Mouse (Mus musculus): ENCODE measurements around the gene Eng. TPM values are rescaled to one million over a fixed set of nuclear protein-coding genes. Genes with fewer than 3 reads are reported as not detected.

Eng gene
- total RNA-seq, 2 experiments from 2014 or later: 77.1 to 81.3 TPM

DNA sequence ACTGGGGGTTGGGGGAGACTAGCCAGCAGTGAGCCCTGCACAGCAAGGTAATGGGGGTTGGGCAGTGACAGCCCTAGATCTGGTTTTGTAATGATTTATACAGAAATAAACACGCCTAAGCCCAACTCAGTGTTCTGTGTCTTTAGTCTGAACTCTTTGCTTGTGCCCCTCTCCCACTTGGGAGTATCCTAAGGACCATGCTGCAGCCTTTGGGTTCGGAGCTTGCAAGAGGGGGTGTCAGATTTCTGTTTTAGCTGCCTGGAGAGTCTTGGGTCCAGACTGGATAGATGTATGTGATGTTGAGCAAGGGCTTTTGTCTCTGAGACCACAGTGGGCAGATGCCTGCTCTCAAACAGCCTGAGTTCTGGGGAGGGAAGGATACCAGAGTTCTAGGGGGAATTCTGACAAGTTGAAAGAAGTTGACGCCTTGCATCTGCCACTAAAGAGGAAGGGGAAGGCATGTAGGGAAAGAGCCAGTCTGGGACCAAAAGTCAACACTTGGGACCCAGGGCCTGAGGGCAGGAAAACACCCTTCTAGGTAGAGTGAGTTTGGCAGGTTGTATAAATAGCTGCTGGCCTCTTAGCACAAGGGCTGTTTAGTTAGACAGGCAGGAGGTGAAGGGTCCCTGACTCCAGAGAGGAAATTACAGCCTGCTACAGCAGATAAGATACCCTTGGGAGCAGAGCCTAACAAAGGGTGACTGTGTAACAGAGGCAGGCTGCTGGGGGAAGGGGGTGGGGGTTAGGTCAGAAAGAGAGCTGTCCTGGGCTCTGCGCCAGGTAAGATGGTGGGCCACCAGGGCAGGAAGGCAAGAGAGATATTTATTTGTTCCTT, 25.5 kb upstream of the Eng start:
- no peak for DNase-seq (ENCODE audit: low spot score in 2 of 2)

DNA sequence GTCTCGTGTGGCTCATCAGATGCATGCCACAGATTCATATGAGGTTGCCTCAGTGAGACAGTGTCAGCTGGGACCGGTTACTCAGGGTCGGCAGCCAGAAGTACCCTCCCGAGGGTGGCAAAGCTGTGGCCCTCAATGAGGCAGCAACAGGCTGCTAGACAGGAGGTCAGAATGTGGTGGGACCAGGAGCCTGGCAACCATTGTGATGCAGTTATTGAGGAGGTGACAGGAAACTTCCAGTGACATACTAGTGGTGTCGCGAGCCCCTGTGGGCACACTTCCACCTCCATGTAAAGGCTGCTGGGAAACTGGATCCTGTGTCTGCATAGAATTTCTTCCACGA, 24.9 kb upstream of the Eng start, which contains the start of gene Ak1:
Gene Ak1 (plus strand): TSS at position 242 of the 343 bp plus-strand sequence.
- DNase-seq (ENCODE audit: low spot score in 2 of 2): no peak

DNA sequence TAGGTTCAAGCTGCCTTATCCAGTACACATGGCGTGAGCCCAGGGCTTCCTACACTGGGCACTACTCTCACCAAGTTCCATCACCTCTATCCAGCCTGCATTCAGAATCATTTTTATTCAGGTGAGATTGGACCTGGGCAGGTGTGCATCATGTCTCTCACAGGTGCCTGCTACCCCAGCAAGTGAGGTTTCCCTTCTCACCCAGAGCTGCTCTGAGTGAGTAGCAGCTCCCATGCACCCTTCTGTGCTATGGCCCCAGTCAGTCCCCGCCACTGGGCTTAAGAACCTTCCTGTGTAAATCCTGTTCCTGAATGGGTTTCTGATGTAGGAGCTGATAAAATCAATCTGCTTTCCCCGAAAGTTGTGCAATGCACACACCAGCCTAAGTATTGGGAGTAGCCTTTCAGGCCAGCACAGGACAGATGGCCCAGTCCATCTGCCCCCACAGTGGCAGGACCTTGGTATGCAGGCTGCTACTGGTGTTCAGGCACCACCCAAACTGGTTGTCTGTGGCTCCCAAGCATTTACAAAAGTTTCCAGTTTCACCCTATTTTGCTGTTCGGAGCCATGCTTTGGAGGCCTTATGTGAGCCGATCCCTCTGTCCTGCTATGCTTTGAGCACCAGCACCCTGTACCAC, 22.2 kb upstream of the Eng start:
- no peak for DNase-seq (ENCODE audit: low spot score in 2 of 2)

DNA sequence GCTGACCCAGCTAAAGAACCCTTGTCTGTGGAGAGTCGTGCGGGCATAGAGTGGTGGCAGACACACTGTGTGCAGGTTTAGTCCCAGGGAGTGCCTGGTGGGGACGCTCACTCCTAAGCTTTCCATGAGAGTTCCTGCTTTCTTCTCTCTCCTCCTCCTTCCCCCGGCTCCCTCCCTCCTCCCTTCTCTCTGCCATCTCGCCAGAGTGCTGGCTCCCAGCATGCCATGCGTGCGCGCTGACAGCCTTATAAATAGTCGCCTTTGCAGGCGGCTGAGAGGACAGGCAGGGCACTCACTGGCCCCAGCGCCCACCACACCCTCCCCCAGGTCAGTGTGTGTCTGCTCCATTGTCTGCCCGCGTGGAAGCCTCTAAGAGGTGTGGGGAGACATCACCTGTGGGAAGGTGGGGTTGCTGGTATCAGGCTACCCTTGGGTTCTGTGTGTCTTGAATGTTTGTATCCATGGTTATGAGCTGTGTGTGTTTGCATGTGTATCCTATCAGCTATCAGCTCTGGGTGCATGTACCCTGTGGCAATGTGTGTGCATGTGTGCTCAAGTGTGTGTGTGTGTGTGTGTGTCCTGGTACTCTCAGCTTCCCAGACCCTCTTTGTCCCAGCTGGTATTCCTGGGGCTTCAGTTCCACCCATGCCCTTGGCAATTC, 21.1 kb upstream of the Eng start:
- peak; percentile 55 to 64 for DNase-seq (ENCODE audit: low spot score in 2 of 2)

DNA sequence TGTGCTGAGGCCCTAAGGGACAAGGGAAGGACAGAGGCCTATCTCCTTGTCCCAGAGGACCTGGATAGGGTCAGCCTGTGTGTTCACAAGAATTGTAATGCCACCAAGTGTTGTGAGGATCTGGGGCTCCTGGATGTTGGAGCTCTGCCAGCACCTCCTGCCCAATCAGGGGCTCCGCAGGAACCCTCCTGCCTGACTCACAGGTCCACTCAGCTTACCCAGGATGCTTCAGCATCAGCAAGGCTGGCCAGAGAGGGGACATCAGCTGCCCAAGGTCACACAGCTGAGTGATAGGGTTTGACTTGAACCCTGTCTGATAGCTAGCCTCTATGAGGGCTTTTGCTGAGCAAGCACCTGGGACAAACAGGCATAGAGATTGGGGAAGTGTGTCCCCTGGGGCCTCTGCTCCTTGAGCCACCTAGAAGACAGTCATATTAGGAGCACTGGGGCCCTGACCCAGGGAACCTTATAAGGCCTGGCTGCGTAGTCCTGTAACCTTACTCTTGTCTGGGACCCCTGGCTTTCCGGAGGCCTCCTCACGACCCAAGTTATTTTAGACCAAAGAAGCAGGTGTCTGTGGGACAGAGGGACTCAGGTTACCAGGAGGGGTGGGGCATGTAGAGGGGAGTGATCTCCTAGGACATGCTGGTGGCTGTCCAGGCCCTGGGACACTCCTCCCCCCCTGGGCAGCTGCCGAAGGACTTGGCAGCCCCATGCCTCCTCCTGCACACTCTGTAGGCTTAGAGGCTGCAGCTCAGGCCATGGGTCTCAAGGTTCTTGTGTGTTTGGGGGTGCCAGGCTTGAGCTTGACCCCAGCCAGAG, 20.3 kb upstream of the Eng start:
- DNase-seq (ENCODE audit: low spot score in 2 of 2): peak in 1 of 2 experiments; percentile 50

DNA sequence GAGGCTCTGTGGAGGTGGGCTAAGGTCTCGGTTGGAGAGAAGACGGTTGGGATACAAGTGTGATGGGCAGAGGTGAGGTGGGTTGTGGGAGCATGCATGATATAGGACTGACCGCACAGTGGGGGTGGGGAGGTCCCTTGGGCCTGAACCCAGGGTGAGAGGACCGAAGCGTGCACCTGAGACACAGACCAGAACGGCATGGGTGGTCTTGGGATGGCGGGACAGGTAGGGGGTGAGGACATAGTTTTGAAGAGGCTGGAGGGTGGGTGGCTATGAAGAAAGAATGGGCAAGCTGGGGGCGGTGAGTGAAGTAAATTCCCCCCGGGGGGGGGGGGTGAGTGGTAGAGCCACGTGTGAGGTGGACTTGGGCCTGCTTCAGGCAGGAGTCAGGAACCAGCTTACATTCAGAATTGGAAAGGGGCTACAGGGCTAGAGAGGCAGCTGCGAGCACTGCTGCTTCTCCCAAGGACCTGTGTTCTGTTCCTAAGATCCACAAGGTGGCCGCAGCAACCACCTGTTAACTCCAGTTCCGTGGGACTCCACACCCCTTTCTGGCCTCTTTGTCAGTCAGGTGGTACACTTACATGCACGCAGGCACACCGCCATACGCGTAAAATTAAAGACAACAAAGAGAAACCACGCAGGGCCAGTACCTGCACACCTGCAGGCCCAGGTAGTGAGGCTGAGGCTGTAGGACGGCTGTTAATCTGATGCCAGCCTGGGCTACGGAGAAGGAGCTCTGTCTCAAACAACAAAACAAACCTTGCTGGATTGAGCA, 18.9 kb upstream of the Eng start:
- no peak for DNase-seq (ENCODE audit: low spot score in 2 of 2)

DNA sequence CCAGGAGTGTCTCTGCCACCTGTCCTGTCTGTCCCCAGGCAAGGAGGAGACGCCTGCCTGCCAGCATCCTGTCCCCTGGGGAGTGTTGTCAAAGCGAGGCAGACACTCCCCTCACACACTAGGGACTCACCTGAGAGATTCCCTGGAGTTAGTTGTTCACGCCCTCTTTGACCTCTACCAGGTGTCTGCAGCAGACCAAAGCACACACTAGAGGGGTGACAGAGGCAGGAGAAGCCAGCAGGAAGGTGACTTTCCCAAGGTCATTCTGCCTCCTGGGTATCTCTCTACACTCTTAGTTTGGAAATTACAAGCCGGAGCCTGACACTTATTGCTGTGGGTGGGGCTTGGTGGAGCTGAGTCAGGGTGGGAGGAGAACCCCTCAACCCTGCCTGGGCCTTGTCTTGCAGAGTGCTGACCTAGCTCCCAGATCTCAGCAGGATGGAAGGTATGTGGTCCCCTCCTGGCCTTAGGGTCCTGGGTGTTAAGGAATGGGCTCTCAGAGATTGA, 18.3 kb upstream of the Eng start:
- DNase-seq (ENCODE audit: low spot score in 2 of 2): no peak

DNA sequence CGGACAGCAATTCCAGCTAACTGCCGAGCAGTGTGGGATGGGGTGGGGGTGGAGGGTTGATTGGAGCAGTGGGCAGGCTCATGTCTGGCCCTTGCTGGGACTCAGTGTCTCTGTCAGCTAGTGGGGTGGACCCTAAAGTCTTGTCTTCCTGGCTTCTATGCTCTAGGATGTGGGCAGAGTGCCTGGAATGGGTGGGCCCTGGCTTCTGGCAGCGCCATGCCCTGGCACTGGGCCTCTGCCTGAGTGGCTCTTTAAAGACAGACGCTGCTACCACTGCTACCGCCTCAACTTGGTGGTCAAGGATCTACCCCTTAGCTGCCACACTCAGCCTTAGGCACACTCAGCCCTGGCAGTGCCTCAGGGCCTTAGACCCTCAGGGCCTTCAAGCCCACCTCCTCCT, 17.7 kb upstream of the Eng start:
- peak in 1 of 2 experiments; percentile 57 for DNase-seq (ENCODE audit: low spot score in 2 of 2)

DNA sequence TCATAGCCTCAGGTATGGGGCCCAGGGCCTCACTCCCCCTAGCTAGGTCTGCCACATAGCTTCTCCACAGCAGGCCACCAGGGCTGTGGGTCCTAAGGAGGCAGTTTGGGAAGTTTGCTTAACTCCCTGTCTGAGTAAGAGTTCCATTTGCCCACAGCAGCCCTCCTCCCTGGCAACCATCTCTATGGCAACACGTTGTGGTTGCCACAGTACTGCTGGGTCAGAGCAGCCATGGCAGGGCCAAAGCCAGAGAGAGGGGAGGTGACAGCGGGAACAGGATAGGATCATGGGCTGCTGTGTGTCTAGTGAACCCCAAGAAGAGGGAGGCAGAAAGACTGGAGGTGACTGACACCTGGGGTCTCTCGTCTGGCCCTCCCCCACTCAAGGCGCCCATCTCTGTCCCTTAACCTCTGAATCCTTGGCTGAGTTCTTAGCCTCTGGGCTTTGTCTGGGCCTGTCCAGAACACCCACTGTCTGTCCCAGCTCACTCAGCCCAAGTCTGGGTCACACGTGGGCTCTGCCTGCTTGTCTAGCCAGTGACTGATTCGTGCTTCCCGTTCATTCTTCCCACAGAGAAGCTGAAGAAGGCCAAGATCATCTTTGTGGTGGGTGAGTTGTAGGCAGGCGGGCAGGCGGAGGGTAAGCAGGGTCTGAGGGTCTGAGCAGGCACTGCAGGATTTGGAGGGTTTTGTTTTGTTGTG, 17.0 kb upstream of the Eng start:
- no peak for DNase-seq (ENCODE audit: low spot score in 2 of 2)

DNA sequence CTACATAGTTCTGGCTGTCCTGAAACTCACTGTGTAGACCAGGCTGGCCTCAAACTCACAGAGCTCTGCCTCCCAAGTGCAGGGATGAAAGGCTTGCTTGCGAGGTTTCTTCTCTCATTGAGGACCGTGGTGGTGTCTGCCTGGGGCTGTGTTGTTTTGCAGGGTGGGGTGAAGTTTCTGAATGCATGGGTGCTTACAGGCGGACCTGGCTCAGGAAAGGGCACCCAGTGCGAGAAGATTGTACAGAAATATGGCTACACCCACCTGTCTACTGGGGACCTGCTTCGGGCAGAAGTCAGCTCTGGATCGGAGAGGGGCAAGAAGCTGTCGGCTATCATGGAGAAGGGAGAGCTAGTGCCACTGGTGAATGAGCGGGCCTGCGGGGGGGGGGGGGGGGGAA, 16.4 kb upstream of the Eng start:
- no peak for DNase-seq (ENCODE audit: low spot score in 2 of 2)

DNA sequence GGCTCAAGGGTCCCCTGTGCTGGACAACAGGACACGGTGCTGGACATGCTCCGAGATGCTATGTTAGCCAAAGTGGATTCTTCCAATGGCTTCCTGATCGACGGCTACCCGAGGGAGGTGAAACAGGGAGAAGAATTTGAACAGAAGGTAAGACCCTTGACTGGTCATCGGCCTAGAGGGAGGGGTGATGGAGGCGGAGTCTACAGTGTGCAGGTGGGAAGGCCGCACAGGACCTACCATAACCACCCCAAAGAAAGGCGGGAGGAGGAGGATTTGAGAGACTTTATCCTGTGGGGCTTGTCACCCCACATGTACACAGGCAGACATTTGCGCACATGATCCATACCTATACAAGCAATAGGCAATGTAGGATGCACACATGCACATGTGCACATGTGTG, 15.3 kb upstream of the Eng start:
- DNase-seq (ENCODE audit: low spot score in 2 of 2): no peak

DNA sequence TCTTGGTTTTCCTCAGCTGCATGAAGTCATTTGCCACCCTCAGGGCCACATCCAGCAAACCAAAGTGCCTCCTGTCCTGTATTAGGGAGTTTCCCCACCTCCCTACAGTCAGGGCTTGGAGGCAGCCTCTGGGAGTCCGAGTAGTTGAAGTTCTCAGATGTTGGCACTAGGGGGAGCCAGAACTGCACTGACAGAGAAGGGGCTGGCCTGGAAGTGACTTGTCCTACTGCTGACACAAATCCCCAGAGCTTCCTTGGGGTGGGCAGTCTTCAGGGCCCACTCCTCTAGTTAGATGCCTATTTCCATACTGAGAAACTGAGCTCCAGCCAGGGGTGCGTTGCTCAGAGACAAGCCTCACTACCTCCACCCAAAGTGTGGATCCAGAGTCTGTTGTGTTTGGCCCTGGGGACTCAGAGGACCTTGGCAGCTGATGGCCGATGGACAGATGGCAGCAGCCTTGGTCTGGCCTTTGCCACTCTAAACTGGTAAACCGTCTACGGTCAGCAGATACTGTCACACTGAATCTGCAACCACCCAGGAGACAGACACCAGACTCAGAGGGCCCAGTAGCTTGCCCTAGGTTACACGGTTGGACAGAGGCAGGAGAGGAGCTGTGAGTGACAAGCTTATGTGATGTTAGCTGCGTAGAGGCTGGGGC, 14.5 kb upstream of the Eng start:
- DNase-seq (ENCODE audit: low spot score in 2 of 2): peak; percentile 78 to 81

DNA sequence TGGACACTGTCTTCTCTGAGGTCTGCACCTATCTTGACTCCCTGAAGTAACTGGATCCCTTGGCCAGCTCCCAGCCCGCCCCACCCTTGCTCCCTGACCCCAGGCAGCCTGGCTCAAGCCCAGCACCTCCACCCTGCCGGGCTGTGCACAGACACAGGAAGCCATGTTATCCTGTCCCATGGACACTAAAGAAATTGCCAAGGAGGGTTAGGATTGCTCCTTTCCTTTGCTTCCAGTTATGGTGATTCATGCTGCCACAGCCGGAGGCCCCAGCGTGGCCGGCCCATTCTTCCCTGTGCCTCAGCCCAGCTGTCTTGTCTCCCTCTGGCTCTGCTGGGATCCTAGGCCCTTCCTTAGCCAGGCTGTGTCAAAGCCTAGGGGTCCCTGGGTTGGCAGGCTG, 12.7 kb upstream of the Eng start:
- DNase-seq (ENCODE audit: low spot score in 2 of 2): peak in 1 of 2 experiments; percentile 44

DNA sequence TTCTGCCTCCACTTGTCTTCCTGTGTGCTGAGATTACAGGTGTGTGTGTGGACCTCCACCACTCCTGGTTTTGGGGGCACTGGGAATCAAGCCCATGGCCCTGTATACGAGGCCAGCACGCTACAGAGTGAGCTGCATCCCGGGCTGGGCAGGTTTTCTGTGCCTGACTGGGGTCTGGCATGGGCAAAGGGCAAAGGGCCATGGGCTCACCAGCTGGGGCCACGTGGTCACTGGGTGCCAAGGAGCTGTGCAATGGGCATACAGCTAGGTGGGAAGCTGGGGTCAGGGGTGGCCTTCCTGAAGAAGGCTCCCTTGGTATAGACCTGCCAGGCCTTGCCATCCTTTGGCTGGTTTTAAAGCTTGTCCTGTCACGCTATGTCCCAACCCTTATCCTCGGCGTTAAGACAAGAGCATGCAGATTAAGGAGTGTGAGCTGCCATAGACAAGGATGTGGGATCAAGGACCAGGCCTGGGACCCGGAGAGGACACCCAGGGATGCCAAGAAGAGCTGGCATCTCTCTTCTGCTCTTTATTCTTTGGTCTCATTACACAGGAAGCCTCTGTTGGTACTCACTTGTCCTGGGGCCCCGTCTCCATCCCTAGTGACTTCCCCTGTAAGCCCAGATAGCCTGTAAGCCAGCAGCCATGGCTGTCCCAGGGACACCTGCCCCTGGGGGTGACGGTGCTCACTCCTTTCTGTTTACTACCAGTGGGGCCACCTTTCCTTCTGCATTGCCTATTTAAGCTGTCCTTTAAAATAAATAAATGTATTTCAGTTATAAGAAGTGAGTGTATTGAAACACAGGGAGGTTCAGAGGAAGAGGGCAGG, 11.9 kb upstream of the Eng start:
- no peak for DNase-seq (ENCODE audit: low spot score in 2 of 2)

DNA sequence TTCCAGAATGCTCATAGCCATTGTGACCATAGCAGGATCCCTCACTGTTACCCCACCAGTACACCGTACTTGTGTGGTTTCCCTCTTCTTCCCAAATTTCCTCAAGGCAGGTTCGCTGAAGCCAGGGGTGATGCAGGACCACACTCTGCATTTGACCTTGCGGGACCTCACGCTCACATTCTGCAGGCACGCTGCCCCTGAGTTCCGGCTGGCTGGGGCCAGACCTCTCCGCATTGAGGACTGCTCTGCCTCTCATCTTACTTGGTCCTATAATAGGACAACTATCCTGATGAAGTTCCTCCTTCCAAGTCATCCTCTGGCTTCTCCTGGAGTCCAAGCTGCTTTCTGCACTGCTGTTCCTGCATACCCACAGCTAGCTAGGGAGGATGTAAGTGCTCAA, 9.8 kb upstream of the Eng start:
- no peak for DNase-seq (ENCODE audit: low spot score in 2 of 2)

DNA sequence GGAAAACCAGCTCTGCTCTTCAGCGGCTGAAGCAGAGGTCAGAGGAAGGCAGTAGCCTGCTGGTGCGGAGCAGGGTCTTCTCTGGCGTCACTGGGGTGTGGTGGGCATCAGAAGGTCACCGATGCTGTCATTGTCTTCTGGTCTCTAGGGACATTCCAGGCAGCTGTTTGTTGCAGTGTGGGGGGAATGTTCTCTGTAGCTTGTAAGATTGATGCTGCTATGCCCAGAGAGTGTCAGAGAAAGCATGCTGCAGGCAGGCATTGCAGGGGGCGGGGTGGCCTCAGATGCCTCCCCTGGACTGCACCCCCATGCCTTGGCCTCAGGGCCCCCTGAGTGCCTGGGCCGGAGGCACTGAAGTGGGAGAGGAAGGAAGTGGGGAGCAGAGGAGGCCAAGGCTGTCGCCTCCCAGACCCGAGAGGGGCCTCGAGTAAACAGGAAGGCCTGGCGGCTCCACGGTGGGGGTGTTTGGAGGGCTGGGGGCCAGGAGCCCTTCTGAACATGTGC, 8.6 kb upstream of the Eng start:
- peak in 1 of 2 experiments; percentile 55 for DNase-seq (ENCODE audit: low spot score in 2 of 2)

DNA sequence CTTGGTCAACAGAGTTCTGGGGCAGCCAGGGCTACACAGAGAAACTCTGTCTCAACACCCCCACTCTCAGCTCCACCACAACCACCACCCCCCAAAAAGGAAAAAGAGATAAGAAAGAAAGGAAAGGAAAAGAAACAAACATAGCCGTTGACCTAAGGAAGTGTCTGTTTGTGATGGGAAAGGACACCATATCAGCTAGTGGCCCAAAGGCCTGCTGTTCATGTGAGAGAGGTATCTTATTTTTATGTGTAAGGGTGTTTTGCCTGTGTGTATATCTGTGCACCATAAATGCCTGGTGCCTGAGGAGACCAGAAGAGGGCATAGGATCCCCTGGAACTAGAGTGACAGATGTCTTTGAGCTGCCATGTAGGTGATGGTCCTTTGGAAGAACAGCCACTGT, 6.8 kb upstream of the Eng start:
- DNase-seq (ENCODE audit: low spot score in 2 of 2): no peak

DNA sequence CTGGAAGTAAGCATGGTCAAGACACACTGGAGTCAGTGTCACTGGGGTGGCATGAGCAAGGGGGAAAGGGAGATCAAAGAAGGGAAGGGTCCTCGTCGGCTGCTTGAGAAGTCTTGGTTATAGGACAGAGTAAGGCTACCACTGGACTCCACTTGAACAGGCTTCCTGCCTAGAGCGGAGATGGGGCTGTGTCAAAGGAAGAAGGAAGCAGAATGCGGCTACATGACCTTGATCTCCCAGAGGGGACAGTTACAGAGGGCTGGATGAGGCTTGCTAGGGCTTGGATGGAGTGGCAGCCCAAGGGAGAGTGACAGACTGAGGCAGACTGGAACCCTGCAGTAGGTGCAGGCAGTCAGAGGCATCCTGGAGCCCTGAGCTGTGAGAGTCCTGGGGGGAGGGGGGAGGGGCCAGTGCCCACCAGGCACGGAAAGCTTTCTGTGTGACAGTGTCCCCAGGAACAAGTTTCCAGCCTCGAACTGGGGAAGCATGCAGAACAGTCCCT, 5.8 kb upstream of the Eng start:
- DNase-seq (ENCODE audit: low spot score in 2 of 2): no peak
